Mouse (Mus musculus): ENCODE measurements around the gene Exosc1. TPM values are rescaled to one million over a fixed set of nuclear protein-coding genes. Genes with fewer than 3 reads are reported as not detected.

The Exosc1 gene
- polyA plus RNA-seq, 1 experiment from 2014 or later: 49.2 TPM

Other genes with a start within 250 kb of the Exosc1 start
- 0.04 and 0.13 TPM in 2 replicates for gene Slit1, start 189.8 kb downstream of the Exosc1 start, polyA plus RNA-seq (2016; fragmentation: Nextera tagmentation; extraction: Ambion mirVana)
- gene Arhgap19, start 131.4 kb downstream of the Exosc1 start, polyA plus RNA-seq (2016; fragmentation: Nextera tagmentation; extraction: Ambion mirVana): 17.8 and 19.5 TPM in 2 replicates
- 2.5 and 3.2 TPM in 2 replicates for gene Frat1, start 103.5 kb downstream of the Exosc1 start, polyA plus RNA-seq (2016; fragmentation: Nextera tagmentation; extraction: Ambion mirVana)
- 3.6 TPM in 2 replicates for gene Frat2, start 85.3 kb downstream of the Exosc1 start, polyA plus RNA-seq (2016; fragmentation: Nextera tagmentation; extraction: Ambion mirVana)
- gene Rrp12, start 37.2 kb downstream of the Exosc1 start, polyA plus RNA-seq (2016; fragmentation: Nextera tagmentation; extraction: Ambion mirVana): 16.9 TPM in 2 replicates
- 906 and 931 TPM in 2 replicates for gene Pgam1, start 21.5 kb downstream of the Exosc1 start, polyA plus RNA-seq (2016; fragmentation: Nextera tagmentation; extraction: Ambion mirVana)
- 55.2 and 58.1 TPM in 2 replicates for gene Zdhhc16, start 57 bp upstream of the Exosc1 start, polyA plus RNA-seq (2016; fragmentation: Nextera tagmentation; extraction: Ambion mirVana)
- gene Mms19, start 47.7 kb upstream of the Exosc1 start, polyA plus RNA-seq (2016; fragmentation: Nextera tagmentation; extraction: Ambion mirVana): 21.6 and 26.3 TPM in 2 replicates
- 13.8 and 16.1 TPM in 2 replicates for gene Ubtd1, start 48.3 kb upstream of the Exosc1 start, polyA plus RNA-seq (2016; fragmentation: Nextera tagmentation; extraction: Ambion mirVana)
- gene Ankrd2, start 102.6 kb upstream of the Exosc1 start, polyA plus RNA-seq (2016; fragmentation: Nextera tagmentation; extraction: Ambion mirVana): not detected in 2 replicates
- gene Hoga1, start 112.2 kb upstream of the Exosc1 start, polyA plus RNA-seq (2016; fragmentation: Nextera tagmentation; extraction: Ambion mirVana): 0.69 and 1.0 TPM in 2 replicates
- gene 4933411K16Rik, start 118.8 kb upstream of the Exosc1 start, polyA plus RNA-seq (2016; fragmentation: Nextera tagmentation; extraction: Ambion mirVana): not detected in 2 replicates
- 15.2 and 17.1 TPM in 2 replicates for gene Morn4, start 152.9 kb upstream of the Exosc1 start, polyA plus RNA-seq (2016; fragmentation: Nextera tagmentation; extraction: Ambion mirVana)
- 22.0 TPM in 2 replicates for gene Pi4k2a, start 157.0 kb upstream of the Exosc1 start, polyA plus RNA-seq (2016; fragmentation: Nextera tagmentation; extraction: Ambion mirVana)
- gene Avpi1, start 195.6 kb upstream of the Exosc1 start, polyA plus RNA-seq (2016; fragmentation: Nextera tagmentation; extraction: Ambion mirVana): 26.2 and 26.4 TPM in 2 replicates
- gene Marveld1, start 214.0 kb upstream of the Exosc1 start, polyA plus RNA-seq (2016; fragmentation: Nextera tagmentation; extraction: Ambion mirVana): 16.1 and 19.9 TPM in 2 replicates
- 27.2 and 27.7 TPM in 2 replicates for gene Zfyve27, start 230.5 kb upstream of the Exosc1 start, polyA plus RNA-seq (2016; fragmentation: Nextera tagmentation; extraction: Ambion mirVana)

All from heart, embryonic 12.5 days (tissue).